11 mouse cellular contexts compared by ENCODE assay signal in genomic region chr16:91522040-91522439, GRCm38 (mm10). TPM values are rescaled to one million over a fixed set of nuclear protein-coding genes. Genes with fewer than 3 reads are reported as not detected.
A peak's percentile ranks its signal among the peaks of the same experiment; 100 is the strongest.
DNase-seq lines count a peak whose midpoint lies in the region; ATAC-seq and TF ChIP-seq lines count a peak whose summit lies in the region.
"Had no signal": no experiment of that assay in that cellular context is flagged by ENCODE, and none has a peak within 500 bp of the region (broad histone marks: within the 10 kb centered on the region; RNA-seq: fewer than 3 reads in every experiment).

No protein-coding gene starts in this region.

- no peak overlapping the region for H3K4me3 ChIP-seq in intestine, postnatal 0 days (ENCODE audit: low read depth, low read length)

- peak; percentile 59 for ATAC-seq in intestine, postnatal 0 days
- peak; percentile 65 for ATAC-seq in neutrophil, adult 5-6 weeks (ENCODE audit: extremely low read depth, insufficient number of reproducible peaks, low FRiP score, poor library complexity, severe bottlenecking)
- ATAC-seq: forebrain, postnatal 0 days had no signal

- DNase-seq in lung, postnatal 25 days (ENCODE audit: low spot score): peak; percentile 39
- DNase-seq in lung, postnatal 4 days: no peak
- DNase-seq in NIH3T3 (ENCODE audit: low read depth): peak; percentile 47
- no peak for DNase-seq in cerebellum, postnatal 10 days
- no peak for DNase-seq in urinary bladder, postnatal 36 days (ENCODE audit: low spot score in 2 of 2)
- no peak for DNase-seq in frontal cortex, adult 2 months (ENCODE audit: extremely low spot score in 1 of 2, low spot score in 1 of 2)
- DNase-seq: forebrain, postnatal 0 days; heart, postnatal 10 days; kidney, postnatal 25 days had no signal

- H3K27ac ChIP-seq in intestine, postnatal 0 days (ENCODE audit: low read depth, low read length): no peak overlapping the region

- no peak overlapping the region for H3K9ac ChIP-seq in intestine, postnatal 0 days (ENCODE audit: low read depth, low read length)
- H3K9ac ChIP-seq: forebrain, postnatal 0 days had no signal

- H3K4me2 ChIP-seq in intestine, postnatal 0 days (replicated peaks; ENCODE audit: low read depth): no peak overlapping the region

- H3K27me3 ChIP-seq in intestine, postnatal 0 days (replicated peaks; ENCODE audit: control insufficient read depth, insufficient read depth, low read length): no peaks in the 10 kb centered on the region

- TF ChIP-seq CTCF in intestine, postnatal 0 days (IDR thresholded peaks at IDR 0.05; ENCODE audit: low read depth): no peak

- WGBS in intestine, postnatal 0 days: 61% methylated on average over 5 of the region's 5 CpGs

- no peaks in the 10 kb centered on the region for H3K36me3 ChIP-seq in intestine, postnatal 0 days (ENCODE audit: control insufficient read depth, insufficient read depth)

- no peaks in the 10 kb centered on the region for H3K4me1 ChIP-seq in intestine, postnatal 0 days (replicated peaks; ENCODE audit: control insufficient read depth, insufficient read depth, low read length)

- H3K9me3 ChIP-seq in intestine, postnatal 0 days (ENCODE audit: control insufficient read depth): no peaks in the 10 kb centered on the region

RNA-seq across cellular contexts. Expression of gene Ifngr2, which starts 24.8 kb away (rescaled TPM):
- 138 and 146 TPM in 2 replicates for polyA plus RNA-seq in intestine, postnatal 0 days (2015; fragmentation: Nextera tagmentation; extraction: Ambion mirVana)
- 58.2 and 72.7 TPM in 2 replicates for total RNA-seq in neutrophil, adult 5-6 weeks (2017)
- 18.0 and 27.4 TPM in 2 replicates for polyA plus RNA-seq in frontal cortex, adult 2 months (2012; rRNA removed)

RNA-seq across cellular contexts. Expression of gene Ifnar1, which starts 37.0 kb away (rescaled TPM):
- polyA plus RNA-seq in intestine, postnatal 0 days (2015; fragmentation: Nextera tagmentation; extraction: Ambion mirVana): 18.2 and 21.6 TPM in 2 replicates
- total RNA-seq in neutrophil, adult 5-6 weeks (2017): 159 and 168 TPM in 2 replicates
- polyA plus RNA-seq in frontal cortex, adult 2 months (2012; rRNA removed): 34.4 and 37.8 TPM in 2 replicates

Comparison
In these comparisons a context has a peak if more than half of its experiments do, and no peak if none do; other contexts are left out.
1. DNase-seq: peak in lung, postnatal 25 days (single experiment) and NIH3T3 (single experiment); none in lung, postnatal 4 days (0 of 2), cerebellum, postnatal 10 days (0 of 2), urinary bladder, postnatal 36 days (0 of 2) and frontal cortex, adult 2 months (0 of 2).